Mouse (Mus musculus) spleen, adult 2 months (tissue): ENCODE measurements around the gene Nectin1. TPM values are rescaled to one million over a fixed set of nuclear protein-coding genes. Genes with fewer than 3 reads are reported as not detected.

Experiments used
- DNase-seq, 2 experiments: peaks; one replicate each; pipeline versions ENCODE4 v3.0.0 to v3.0.0-alpha.2; 2012 to 2021; ENCODE audit warnings: low spot score in 2 of 2, low read depth in 1 of 2
- H3K27ac ChIP-seq: fragments of 200-500 bp; 2 replicates; pipeline ENCODE4 v1.5.1; 2012; ENCODE audit warnings: low read length, inconsistent platforms; ENCODE audit not compliant: insufficient read depth
- H3K27me3 ChIP-seq: fragments of 200-500 bp; 2 replicates; pipeline ENCODE4 v1.6.1; 2012; ENCODE audit warnings: mild to moderate bottlenecking, moderate library complexity, low read length, inconsistent platforms; ENCODE audit not compliant: control insufficient read depth, insufficient read depth
- H3K36me3 ChIP-seq: fragments of 200-500 bp; 2 replicates; pipeline ENCODE4 v1.6.1; 2012; ENCODE audit warnings: mild to moderate bottlenecking, low read length, inconsistent platforms; ENCODE audit not compliant: control insufficient read depth, insufficient read depth
- H3K4me1 ChIP-seq: fragments of 200-500 bp; 2 replicates; pipeline ENCODE4 v1.6.1; 2011; ENCODE audit warnings: inconsistent platforms; ENCODE audit not compliant: control insufficient read depth, insufficient read depth, insufficient read length
- H3K4me3 ChIP-seq: fragments of 200-500 bp; 2 replicates; pipeline ENCODE4 v1.5.1; 2011; ENCODE audit warnings: mild to moderate bottlenecking, inconsistent platforms; ENCODE audit not compliant: insufficient read depth, insufficient read length; ENCODE audit errors: extremely low read depth
- CTCF ChIP-seq: fragments of 200-500 bp; IDR thresholded peaks from 2 replicates; pipeline ENCODE4 v1.5.1; 2011; ENCODE audit warnings: mild to moderate bottlenecking, inconsistent platforms; ENCODE audit not compliant: insufficient read depth, insufficient read length, insufficient replicate concordance; ENCODE audit errors: extremely low read depth
- POLR2A ChIP-seq: fragments of 200-500 bp; IDR thresholded peaks from 2 replicates; pipeline ENCODE4 v1.6.1; 2011; ENCODE audit warnings: low read depth, low read length, inconsistent platforms
- WGBS: fragments of 180-500 bp; shearing (Covaris S2); methylation state at CpG from one replicate; pipeline ENCODE4 v1.1.7; 2018; 5-methylcytosine and 5-hydroxymethylcytosine counted together
- polyA plus RNA-seq: library from polyadenylated mRNA; depleted of rRNA; stranded (reverse); fragments of >200 nt; gene quantifications from 2 replicates; pipeline ENCODE4 v1.2.3, GENCODE M21; 2012

The Nectin1 gene
- polyA plus RNA-seq, 1 experiment: 5.1 TPM

DNA sequence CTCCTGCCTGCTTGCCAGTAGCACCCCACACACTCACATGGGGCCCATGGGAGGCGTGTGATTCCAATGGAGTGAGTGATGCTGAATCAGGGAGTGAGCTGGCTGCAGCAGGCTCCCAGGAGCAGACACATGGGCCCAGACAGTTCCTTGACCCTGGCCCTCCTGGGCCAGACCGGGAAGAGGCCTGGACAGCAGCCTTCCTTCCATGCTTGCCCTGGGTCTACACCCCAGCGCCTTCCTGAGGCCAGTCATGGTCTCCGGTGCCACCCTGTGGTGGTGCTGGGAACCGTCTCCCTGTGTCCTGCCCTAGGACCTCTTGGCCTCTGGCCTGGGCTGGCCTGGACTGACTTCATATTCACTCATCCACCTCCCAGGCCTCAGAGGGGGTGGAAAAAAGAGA, 58.1 kb downstream of the Nectin1 start:
- no peak overlapping the region for H3K4me3 ChIP-seq
- H3K27ac ChIP-seq: no peak overlapping the region
- 54% methylated on average over 5 of the region's 5 CpGs for WGBS
- TF ChIP-seq CTCF (peak; percentile 80; the same call in 1 of the 2 replicates), POLR2A (no peak)
- no peaks in the 10 kb centered on the region for H3K4me1 ChIP-seq
- no peaks in the 10 kb centered on the region for H3K36me3 ChIP-seq
- no peaks in the 10 kb centered on the region for H3K27me3 ChIP-seq
- peak in 1 of 2 experiments; percentile 44 for DNase-seq

DNA sequence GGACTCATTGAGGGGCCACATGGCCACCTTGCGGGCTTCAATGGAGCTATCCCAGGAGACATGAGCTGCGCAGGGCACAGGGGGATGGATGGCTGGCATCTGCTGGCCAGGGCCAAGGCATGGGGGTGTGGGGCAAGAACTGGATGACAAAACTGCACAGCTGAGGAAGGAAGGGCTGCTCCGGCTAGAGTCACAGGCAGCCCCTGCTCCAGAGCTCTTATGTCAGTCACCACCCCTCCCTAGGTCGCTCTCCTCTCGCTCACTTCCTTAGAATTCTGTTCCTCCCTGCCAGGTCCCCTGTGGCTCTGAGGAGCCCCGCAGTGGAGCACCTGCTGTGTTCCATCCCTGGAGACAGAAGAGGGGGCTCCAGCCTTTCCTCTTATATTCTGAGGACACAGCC, 63.8 kb downstream of the Nectin1 start:
- Histone ChIP-seq H3K27ac (no peak overlapping the region), H3K4me1 (no peaks in the 10 kb centered on the region), H3K27me3 (no peaks in the 10 kb centered on the region), H3K36me3 (no peaks in the 10 kb centered on the region), H3K4me3 (no peak overlapping the region)
- no peak for DNase-seq
- TF ChIP-seq CTCF: no peak
- TF ChIP-seq POLR2A: no peak
- WGBS: 51% methylated on average over 6 of the region's 6 CpGs

DNA sequence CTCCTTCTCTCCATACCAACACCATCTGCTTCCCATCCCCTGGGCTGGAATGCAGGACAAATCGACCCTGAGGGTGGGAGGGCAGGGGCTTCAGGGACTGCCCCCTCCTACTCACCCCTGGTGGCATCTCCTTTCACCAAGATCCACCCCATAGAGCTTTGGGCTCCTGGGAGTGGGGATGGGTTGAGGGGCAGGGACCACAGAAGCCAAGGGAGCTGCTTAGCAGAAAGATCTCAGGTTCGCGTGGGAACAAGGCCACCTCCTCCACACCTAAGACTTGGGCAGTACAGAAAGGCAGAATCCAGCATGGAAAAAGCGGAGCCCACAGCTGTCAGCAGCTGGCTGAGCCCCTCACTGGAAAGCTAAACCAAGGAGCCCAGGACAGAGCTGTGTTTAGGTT, 64.3 kb downstream of the Nectin1 start:
- Histone ChIP-seq H3K36me3 (no peaks in the 10 kb centered on the region), H3K4me1 (no peaks in the 10 kb centered on the region), H3K27me3 (no peaks in the 10 kb centered on the region), H3K4me3 (no peak overlapping the region), H3K27ac (no peak overlapping the region)
- TF ChIP-seq CTCF (no peak), POLR2A (no peak)
- no peak for DNase-seq
- WGBS: 49% methylated on average over 3 of the region's 4 CpGs

DNA sequence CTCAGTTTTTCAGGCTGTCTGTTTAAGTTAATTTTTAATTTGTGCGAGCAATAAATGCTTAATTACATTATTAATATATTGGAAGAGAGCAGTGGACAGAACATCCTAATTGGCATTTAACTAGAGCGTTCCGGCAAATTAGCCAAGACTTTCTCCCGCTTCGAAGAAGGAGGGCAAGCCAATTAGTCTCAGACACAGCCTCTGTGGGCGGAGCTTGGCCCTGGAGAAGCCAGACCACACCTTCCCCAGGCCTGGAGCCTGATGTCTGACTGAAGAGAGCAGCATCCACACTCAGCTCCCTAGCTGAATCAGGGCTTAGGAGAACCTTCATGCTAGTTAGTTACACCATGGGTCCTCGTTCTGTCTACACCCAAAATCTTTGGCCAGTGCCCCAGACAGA, 64.8 kb downstream of the Nectin1 start:
- Histone ChIP-seq H3K27ac (no peak overlapping the region), H3K4me3 (no peak overlapping the region), H3K27me3 (no peaks in the 10 kb centered on the region), H3K36me3 (no peaks in the 10 kb centered on the region), H3K4me1 (no peaks in the 10 kb centered on the region)
- TF ChIP-seq POLR2A (no peak), CTCF (no peak)
- DNase-seq: no peak
- 52% methylated on average over 7 of the region's 7 CpGs for WGBS

DNA sequence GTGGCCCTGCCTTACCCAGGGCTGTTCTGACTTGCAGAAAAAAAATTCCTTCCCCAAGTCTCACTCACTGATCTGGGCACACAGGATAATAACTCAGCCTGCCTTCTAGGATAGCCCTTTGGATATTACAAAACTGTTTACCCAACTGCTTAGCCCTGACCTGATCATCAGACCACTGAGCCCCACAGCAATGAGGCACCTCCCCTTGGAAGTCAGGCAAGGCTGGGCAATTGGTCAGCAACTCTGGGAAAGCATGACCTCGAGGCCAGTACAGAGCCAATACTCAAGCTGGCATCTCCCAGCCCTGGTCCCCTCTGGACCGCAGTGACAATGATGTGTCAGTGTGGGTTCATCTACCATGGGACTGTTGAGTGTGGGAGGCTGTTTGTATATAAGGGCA, 69.4 kb downstream of the Nectin1 start:
- no peaks in the 10 kb centered on the region for H3K36me3 ChIP-seq
- H3K4me1 ChIP-seq: no peaks in the 10 kb centered on the region
- no peak overlapping the region for H3K4me3 ChIP-seq
- no peak for DNase-seq
- no peak overlapping the region for H3K27ac ChIP-seq
- TF ChIP-seq POLR2A (no peak), CTCF (no peak)
- H3K27me3 ChIP-seq: no peaks in the 10 kb centered on the region
- WGBS: 67% methylated on average over 2 of the region's 2 CpGs

DNA sequence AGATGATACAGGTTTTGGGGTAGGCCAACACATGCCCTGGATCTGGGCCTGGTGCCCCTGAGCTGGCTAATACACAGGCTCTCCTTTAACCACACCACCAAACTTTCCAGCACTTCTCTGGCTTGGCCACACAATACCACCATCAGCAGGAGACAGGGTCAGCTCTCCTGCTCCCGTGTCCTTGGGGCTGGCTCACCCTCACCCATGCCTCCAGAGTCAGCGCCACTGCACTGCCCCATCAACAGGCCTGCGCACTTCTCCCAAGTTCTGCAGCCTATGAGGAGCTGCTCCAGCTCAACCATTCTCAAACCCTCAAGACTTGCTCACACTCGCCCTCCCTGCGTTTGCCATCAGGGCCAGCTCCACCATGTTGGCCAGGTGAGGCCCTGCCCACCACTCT, 78.4 kb downstream of the Nectin1 start:
- no peak overlapping the region for H3K27ac ChIP-seq
- DNase-seq: no peak
- no peak for TF ChIP-seq POLR2A
- no peak for TF ChIP-seq CTCF
- no peaks in the 10 kb centered on the region for H3K36me3 ChIP-seq
- H3K4me1 ChIP-seq: no peaks in the 10 kb centered on the region
- 95% methylated on average over 5 of the region's 5 CpGs for WGBS
- H3K4me3 ChIP-seq: no peak overlapping the region
- no peaks in the 10 kb centered on the region for H3K27me3 ChIP-seq

DNA sequence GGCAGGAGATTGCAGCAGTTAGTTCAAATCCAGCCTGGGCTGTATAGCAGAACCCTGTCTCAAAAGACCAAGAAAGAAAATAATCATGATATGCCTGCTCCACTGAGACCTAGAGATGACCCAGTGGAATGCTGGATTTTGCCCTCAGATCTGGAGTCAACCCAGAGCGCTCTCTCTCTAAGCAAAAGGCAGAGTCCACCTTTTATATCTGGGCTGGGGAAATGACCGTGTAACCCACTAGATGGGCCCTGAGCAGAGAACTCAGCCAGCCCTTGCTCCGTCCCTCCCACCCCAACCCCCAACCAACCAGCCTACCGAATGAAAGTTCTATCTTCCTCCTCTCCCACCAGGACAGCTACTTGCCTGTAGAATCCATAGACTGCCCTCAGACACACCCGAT, 81.4 kb downstream of the Nectin1 start:
- Histone ChIP-seq H3K27me3 (no peaks in the 10 kb centered on the region), H3K4me3 (no peak overlapping the region), H3K27ac (no peak overlapping the region), H3K4me1 (no peaks in the 10 kb centered on the region), H3K36me3 (no peaks in the 10 kb centered on the region)
- WGBS: 70% methylated on average over 5 of the region's 5 CpGs
- DNase-seq: no peak
- TF ChIP-seq CTCF: no peak
- TF ChIP-seq POLR2A: no peak
